In the genomic region with DNA sequence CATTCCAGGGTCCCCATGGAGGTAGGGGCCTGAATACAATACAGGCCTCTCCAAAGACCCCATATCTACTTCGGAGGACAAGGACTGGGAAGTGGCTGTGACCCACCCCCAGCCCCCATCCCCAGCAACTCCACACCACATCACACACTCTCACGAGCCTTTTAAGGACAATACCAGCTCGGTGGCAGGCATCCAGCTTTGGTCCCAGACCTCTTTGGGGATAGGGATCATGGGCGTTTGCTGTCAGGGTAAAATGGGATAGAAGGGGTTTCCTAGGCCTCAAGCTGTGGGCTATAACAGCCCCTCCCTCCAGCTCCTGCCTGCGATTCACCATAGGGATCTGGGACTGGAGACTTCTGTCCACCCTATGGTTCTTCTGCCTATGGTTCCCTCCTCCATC, we compare ENCODE assay signal across 10 mouse cellular contexts. TPM values are rescaled to one million over a fixed set of nuclear protein-coding genes. Genes with fewer than 3 reads are reported as not detected.
DNase-seq lines count a peak whose midpoint lies in the region; ATAC-seq and TF ChIP-seq lines count a peak whose summit lies in the region.
"Had no signal": no experiment of that assay in that cellular context is flagged by ENCODE, and none has a peak within 500 bp of the region (broad histone marks: within the 10 kb centered on the region; RNA-seq: fewer than 3 reads in every experiment).

No protein-coding gene starts in this region.

- no peak for TF ChIP-seq CTCF in left cerebral cortex, adult 2 months (IDR thresholded peaks at IDR 0.05)
- TF ChIP-seq CTCF in heart, postnatal 0 days (IDR thresholded peaks at IDR 0.05; ENCODE audit: low read depth): no peak

- TF ChIP-seq EP300 in heart, postnatal 0 days (IDR thresholded peaks at IDR 0.05; ENCODE audit: low read depth): no peak

- ATAC-seq in cerebellum, adult (ENCODE audit: insufficient number of reproducible peaks, low FRiP score, low TSS enrichment): no peak
- ATAC-seq in heart, postnatal 0 days (ENCODE audit: insufficient read depth, low read depth): no peak
- peak; percentile 19; the same call in 1 of the 2 replicates for ATAC-seq in neural tube, embryonic 13.5 days (ENCODE audit: low read depth)
- no peak for ATAC-seq in granulocyte monocyte progenitor cell, adult 5-6 weeks (replicated peaks; ENCODE audit: poor library complexity, severe bottlenecking)

- no peaks in the 10 kb centered on the region for H3K9me3 ChIP-seq in heart, postnatal 0 days (replicated peaks; ENCODE audit: control insufficient read depth, low read length)
- no peaks in the 10 kb centered on the region for H3K9me3 ChIP-seq in neural tube, embryonic 13.5 days

- peak overlapping the region; percentile 85 for H3K27ac ChIP-seq in left cerebral cortex, adult 2 months
- H3K27ac ChIP-seq in heart, postnatal 0 days (ENCODE audit: low read depth): peak overlapping the region; percentile 89
- peak overlapping the region; percentile 89 for H3K27ac ChIP-seq in neural tube, embryonic 13.5 days (replicated peaks)
- H3K27ac ChIP-seq: macrophage had no signal

- WGBS in heart, postnatal 0 days: 53% methylated on average over 5 of the region's 5 CpGs
- 71% methylated on average over 5 of the region's 5 CpGs for WGBS in neural tube, embryonic 13.5 days

- no peak overlapping the region for H3K4me3 ChIP-seq in left cerebral cortex, adult 2 months
- H3K4me3 ChIP-seq in heart, postnatal 0 days (ENCODE audit: low read depth, low read length): no peak overlapping the region
- H3K4me3 ChIP-seq in neural tube, embryonic 13.5 days: no peak overlapping the region

- no peaks in the 10 kb centered on the region for H3K36me3 ChIP-seq in heart, postnatal 0 days (replicated peaks; ENCODE audit: control insufficient read depth, insufficient read depth, low read length)
- no peaks in the 10 kb centered on the region for H3K36me3 ChIP-seq in neural tube, embryonic 13.5 days

- H3K4me1 ChIP-seq in heart, postnatal 0 days (ENCODE audit: control insufficient read depth, insufficient read depth): peaks cover 20% of the 10 kb centered on the region
- peaks cover 25% of the 10 kb centered on the region for H3K4me1 ChIP-seq in neural tube, embryonic 13.5 days (replicated peaks)

- H3K9ac ChIP-seq in heart, postnatal 0 days (replicated peaks; ENCODE audit: low read depth, low read length): no peak overlapping the region
- no peak overlapping the region for H3K9ac ChIP-seq in neural tube, embryonic 13.5 days

- no peak overlapping the region for H3K4me2 ChIP-seq in heart, postnatal 0 days (ENCODE audit: low read depth, low read length)
- no peak overlapping the region; the same call in 1 of the 2 replicates for H3K4me2 ChIP-seq in neural tube, embryonic 13.5 days

- no peaks in the 10 kb centered on the region for H3K27me3 ChIP-seq in heart, postnatal 0 days (ENCODE audit: control insufficient read depth, insufficient read depth, low read length)
- no peaks in the 10 kb centered on the region for H3K27me3 ChIP-seq in neural tube, embryonic 13.5 days

- intact Hi-C loops in left cerebral cortex, adult 2 months (cut with DNase I): no loop called here

- peak; percentile 62 for DNase-seq in cerebellum, adult 9-11 months
- DNase-seq in left cerebral cortex, adult 2 months (ENCODE audit: extremely low spot score in 1 of 2, low spot score in 2 of 2): no peak
- DNase-seq in left cerebral cortex, adult 11 months (ENCODE audit: low spot score): no peak
- DNase-seq in heart, postnatal 0 days (ENCODE audit: low spot score): no peak
- DNase-seq in urinary bladder, adult 2 months (ENCODE audit: low spot score): no peak
- DNase-seq: thymus, postnatal 25 days had no signal

RNA-seq across cellular contexts. Expression of gene Fam92b, which starts 14.4 kb away (rescaled TPM):
- 1 to 10 TPM in 1 of 2 experiments, under 1 TPM in 1; 0.68 to 1.0 TPM for total RNA-seq in left cerebral cortex, adult 2 months (2021)
- total RNA-seq in heart, postnatal 0 days (2014; rRNA removed; ENCODE audit: low replicate concordance): not detected in 2 replicates
- 0.44 TPM in 1 of 2 replicates, not detected in the other for polyA plus RNA-seq in heart, postnatal 0 days (2015; fragmentation: Nextera tagmentation; extraction: Ambion mirVana)
- 2.3 and 2.7 TPM in 2 replicates for polyA plus RNA-seq in neural tube, embryonic 13.5 days (2015; fragmentation: Nextera tagmentation; extraction: Ambion mirVana)
- total RNA-seq in granulocyte monocyte progenitor cell, adult 5-6 weeks (2014; fragmentation: Nextera tagmentation): not detected in 2 replicates
- total RNA-seq in granulocyte monocyte progenitor cell, adult 5-6 weeks (2017): not detected in 2 replicates
- not detected in 2 replicates for polyA plus RNA-seq in urinary bladder, adult 2 months (2012; rRNA removed)
- polyA plus RNA-seq: macrophage had no signal

RNA-seq across cellular contexts. Expression of gene Gse1, which starts 36.6 kb away (rescaled TPM):
- total RNA-seq in left cerebral cortex, adult 2 months (2021): 100 to 1,000 TPM in 1 of 2 experiments, 10 to 100 TPM in 1; 77.7 to 105 TPM
- total RNA-seq in heart, postnatal 0 days (2014; rRNA removed; ENCODE audit: low replicate concordance): 18.7 and 30.8 TPM in 2 replicates
- polyA plus RNA-seq in heart, postnatal 0 days (2015; fragmentation: Nextera tagmentation; extraction: Ambion mirVana): 4.1 and 5.4 TPM in 2 replicates
- polyA plus RNA-seq in neural tube, embryonic 13.5 days (2015; fragmentation: Nextera tagmentation; extraction: Ambion mirVana): 17.0 and 17.1 TPM in 2 replicates
- total RNA-seq in granulocyte monocyte progenitor cell, adult 5-6 weeks (2014; fragmentation: Nextera tagmentation): 32.7 and 40.9 TPM in 2 replicates
- total RNA-seq in granulocyte monocyte progenitor cell, adult 5-6 weeks (2017): 6.9 and 8.4 TPM in 2 replicates
- 27.5 and 30.2 TPM in 2 replicates for polyA plus RNA-seq in urinary bladder, adult 2 months (2012; rRNA removed)
